Mouse (Mus musculus) central nervous system, embryonic 14 days (tissue): Measurements from ENCODE around the gene Susd3. TPM values are rescaled to one million over a fixed set of nuclear protein-coding genes. Genes with fewer than 3 reads are reported as not detected.

Source experiments
- polyA plus RNA-seq: library from polyadenylated mRNA; depleted of rRNA; stranded (reverse); fragments of >200 nt; gene quantifications from 2 replicates; pipeline ENCODE4 v1.2.3, GENCODE M21; 2012; rRNA removed

Susd3 gene
- 0.80 and 0.91 TPM in 2 replicates for polyA plus RNA-seq

DNA sequence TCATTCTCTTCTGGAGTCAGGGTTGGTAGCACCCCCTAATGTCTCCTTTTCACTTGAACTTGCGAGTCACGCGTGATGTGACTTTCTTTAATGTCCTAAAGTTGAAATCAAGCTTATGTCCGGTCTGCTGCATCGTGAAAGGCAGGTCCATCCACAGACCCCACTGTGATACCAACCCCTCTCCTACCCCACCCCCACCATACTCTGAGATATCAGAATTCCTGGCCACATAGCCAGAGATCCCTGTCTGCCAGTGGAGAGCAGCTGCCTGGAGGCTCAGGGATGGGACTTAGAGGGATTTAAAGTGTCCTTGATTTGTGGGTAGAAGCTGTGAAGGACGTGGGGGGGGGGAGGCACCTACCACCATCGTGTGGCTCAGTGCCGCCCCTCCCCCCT, at the start of gene Susd3:
Gene Susd3, minus strand, starts transcription at position 240 of the 396 bp plus-strand sequence.

DNA sequence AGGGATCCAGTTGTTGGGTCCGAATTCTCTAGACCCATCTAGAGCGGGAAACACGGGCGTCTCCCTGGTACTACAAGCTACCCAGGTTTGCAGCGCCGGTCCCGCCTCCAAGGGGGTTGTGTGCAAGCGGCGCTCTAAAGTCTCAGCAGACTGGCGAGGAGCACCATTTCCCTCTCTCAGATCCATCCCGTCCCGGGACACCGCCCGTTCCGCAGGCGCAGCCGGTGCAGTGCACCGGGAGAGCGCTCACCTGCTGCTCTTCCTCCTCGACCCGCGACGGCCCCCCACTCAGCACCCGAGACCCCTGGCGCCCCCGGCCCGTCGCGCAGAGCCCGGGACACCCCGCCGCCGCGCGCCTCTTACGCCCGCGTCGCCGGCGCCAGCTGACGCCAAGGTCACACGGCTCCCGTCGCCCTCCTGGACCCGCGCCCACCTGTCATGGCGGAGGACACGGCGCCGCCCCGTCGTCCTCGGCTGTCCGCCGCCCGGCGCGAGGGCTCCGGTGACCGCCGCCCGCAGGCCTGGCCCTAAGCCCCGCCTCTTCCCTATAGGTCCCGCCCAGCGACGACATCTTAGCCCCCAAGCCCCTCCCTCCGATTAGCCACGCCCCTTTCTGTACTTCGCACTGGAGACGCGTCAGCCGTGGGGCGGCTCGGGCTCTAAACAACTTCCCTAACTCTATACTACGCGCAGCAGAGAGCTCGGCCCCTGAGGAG, 32.8 kb downstream of the Susd3 start, which contains the start of gene Card19:
Gene Card19, minus strand, starts transcription at position 534 of the 716 bp plus-strand sequence.

DNA sequence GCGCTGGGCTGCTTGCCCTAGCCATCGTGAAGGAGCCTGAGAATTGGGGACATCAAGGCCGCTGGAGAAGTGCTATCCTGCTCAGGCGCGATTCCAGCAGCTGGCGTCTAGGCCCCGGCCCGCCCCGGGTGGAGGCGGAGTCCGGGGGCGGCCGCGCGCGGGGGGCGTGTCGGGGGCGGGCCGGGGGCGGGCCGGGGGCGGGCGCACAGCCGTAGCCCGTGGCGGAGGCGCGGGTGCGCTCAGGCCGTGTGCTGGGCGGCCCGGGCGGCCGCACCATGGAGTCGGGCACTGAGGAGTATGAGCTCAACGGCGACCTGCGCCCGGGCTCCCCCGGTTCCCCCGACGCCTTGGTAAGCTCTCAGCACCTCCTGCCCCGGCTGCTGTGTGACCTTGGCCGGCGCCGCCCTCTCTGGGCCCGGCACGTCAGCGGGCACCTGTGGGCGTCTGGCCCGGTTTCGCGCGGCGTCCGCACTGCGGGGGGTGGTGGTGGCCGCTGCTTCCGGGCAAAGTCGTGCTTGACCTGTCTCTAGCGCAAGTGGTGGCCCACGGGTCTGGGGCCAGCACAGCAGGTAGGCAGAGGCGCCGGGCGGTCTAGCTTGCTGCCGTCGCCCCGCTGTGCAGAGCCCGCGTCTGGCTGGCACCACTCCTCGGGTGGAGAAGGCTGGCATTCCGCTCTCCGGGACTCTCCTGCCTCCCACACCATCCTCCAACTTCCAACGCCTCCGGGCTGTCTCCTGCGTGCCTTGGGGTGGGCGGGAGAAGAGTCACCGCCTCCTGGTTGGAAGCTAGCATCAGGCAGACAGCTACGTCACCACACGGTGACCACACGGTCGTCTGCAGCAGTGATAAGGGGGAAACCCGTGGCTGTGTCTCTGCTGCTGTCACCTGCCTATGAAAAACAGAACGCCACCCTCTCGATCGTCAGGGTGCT, 61.0 kb downstream of the Susd3 start, which contains the start of gene Ninj1:
Gene Ninj1, plus strand, starts transcription at position 198 of the 931 bp plus-strand sequence.

Other genes starting within 250 kb of the Susd3 start
- 56.6 and 57.6 TPM in 2 replicates for gene Wnk2, start 100.7 kb downstream of the Susd3 start, polyA plus RNA-seq
- gene Ninj1, start 61.2 kb downstream of the Susd3 start, polyA plus RNA-seq = 45.9 and 48.6 TPM in 2 replicates
- gene Card19, start 32.7 kb downstream of the Susd3 start, polyA plus RNA-seq = 24.4 and 36.0 TPM in 2 replicates
- 6.7 and 9.0 TPM in 2 replicates for gene Fgd3, start 71.6 kb upstream of the Susd3 start, polyA plus RNA-seq
- gene Bicd2, start 92.9 kb upstream of the Susd3 start, polyA plus RNA-seq = 37.4 and 37.8 TPM in 2 replicates
- gene Ippk, start 172.5 kb upstream of the Susd3 start, polyA plus RNA-seq = 9.4 and 10.8 TPM in 2 replicates
- gene Tes3-ps, start 244.6 kb upstream of the Susd3 start, polyA plus RNA-seq = 0.30 and 0.33 TPM in 2 replicates